Mouse (Mus musculus) ES-E14 (cell line): ENCODE results near the gene 1700030J22Rik.

Experiments
- MAFK ChIP-seq: IDR thresholded peaks from 2 replicates; pipeline ENCODE4 v1.6.1; 2014; ENCODE audit warnings: mild to moderate bottlenecking, low read depth, low read length, inconsistent platforms; ENCODE audit not compliant: insufficient read depth
- ZNF384 ChIP-seq: IDR thresholded peaks from 2 replicates; pipeline ENCODE4 v1.6.1; 2012; ENCODE audit warnings: low read depth, low read length, inconsistent platforms

DNA sequence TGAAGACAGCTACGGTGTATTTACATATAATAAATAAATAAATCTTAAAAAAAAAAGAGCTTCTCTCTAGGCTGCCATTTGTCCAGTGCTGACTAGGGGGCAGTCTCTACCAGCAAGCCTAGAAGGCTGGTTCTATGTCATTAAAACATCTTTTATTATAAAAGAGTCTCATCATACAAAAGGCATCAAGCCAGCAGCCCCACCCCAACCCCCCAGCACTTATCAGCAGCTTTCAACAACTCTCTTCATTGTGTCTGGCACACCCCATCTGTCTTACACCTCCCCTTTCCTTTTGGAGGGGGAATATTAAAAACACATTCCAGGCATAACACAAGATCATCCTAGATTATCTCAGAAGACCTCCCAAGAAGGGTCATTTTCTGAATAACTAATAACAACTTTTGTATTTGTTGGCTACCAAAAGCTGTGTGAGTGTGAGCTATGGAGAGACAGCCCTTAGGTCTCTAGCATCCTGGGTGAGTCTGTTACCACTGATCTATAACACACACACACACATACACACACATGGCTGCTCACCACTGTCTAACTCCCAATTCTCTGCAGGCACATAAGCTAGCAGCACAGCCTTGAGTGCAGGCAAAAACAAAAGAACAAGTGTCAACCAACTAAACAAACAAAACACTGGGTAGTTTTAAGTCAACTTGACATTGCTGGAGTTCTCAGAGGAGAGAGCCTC is 43.7 kb upstream of the 1700030J22Rik start:
- TF ChIP-seq MAFK: no peak
- no peak for TF ChIP-seq ZNF384
